Mouse (Mus musculus) neural tube, embryonic 15.5 days (tissue): ENCODE data around the gene Hmga2. TPM values are rescaled to one million over a fixed set of nuclear protein-coding genes. Genes with fewer than 3 reads are reported as not detected.
"Not testable (repeated sequence)": the region's sequence is repeated elsewhere in the genome, so short reads cannot be mapped to it uniquely, and the experiment has no call there.

Experiments used
- ATAC-seq: fragments of 200-750 bp; cut with Nextera tagmentation; 2 replicates; pipeline ENCODE4 v1.8.0; 2017; ENCODE audit warnings: mild to moderate bottlenecking, moderate TSS enrichment, moderate library complexity; ENCODE audit not compliant: low FRiP score
- H3K27ac ChIP-seq: fragments of 300-500 bp; sonication (generic); replicated peaks from 2 replicates; pipeline ENCODE4 v1.5.1; 2015; ENCODE audit warnings: mild to moderate bottlenecking, inconsistent platforms
- H3K27me3 ChIP-seq: fragments of 300-500 bp; sonication (generic); replicated peaks from 2 replicates; pipeline ENCODE4 v1.6.1; 2015; ENCODE audit warnings: inconsistent platforms
- H3K36me3 ChIP-seq: fragments of 300-500 bp; sonication (generic); 2 replicates; pipeline ENCODE4 v1.6.1; 2015; ENCODE audit warnings: inconsistent platforms
- H3K4me1 ChIP-seq: fragments of 300-500 bp; sonication (generic); 2 replicates; pipeline ENCODE4 v1.6.1; 2015; ENCODE audit warnings: inconsistent platforms
- H3K4me2 ChIP-seq: fragments of 300-500 bp; sonication (generic); 2 replicates; pipeline ENCODE4 v1.6.1; 2015; ENCODE audit warnings: inconsistent platforms, mild to moderate bottlenecking, moderate library complexity
- H3K4me3 ChIP-seq: fragments of 300-500 bp; sonication (generic); replicated peaks from 2 replicates; pipeline ENCODE4 v1.5.1; 2015; ENCODE audit warnings: mild to moderate bottlenecking, inconsistent platforms
- H3K9ac ChIP-seq: fragments of 300-500 bp; sonication (generic); replicated peaks from 2 replicates; pipeline ENCODE4 v1.6.1; 2015; ENCODE audit warnings: mild to moderate bottlenecking, inconsistent platforms
- H3K9me3 ChIP-seq: fragments of 300-500 bp; sonication (generic); replicated peaks from 2 replicates; pipeline ENCODE4 v1.6.1; 2016; ENCODE audit warnings: inconsistent platforms
- whole genome bisulfite sequencing: fragments of 180-500 bp; shearing (Covaris S2); methylation state at CpG from one replicate; pipeline ENCODE4 v1.1.7; 2015; ENCODE audit warnings: mixed read lengths; 5-methylcytosine and 5-hydroxymethylcytosine counted together
- polyA plus RNA-seq: library from polyadenylated mRNA; unstranded; fragments of >200 nt; fragmentation: Nextera tagmentation; extraction: Ambion mirVana; gene quantifications from 2 replicates; pipeline ENCODE4 v1.2.1, GENCODE M21; 2015

Hmga2 gene
- polyA plus RNA-seq, 1 experiment from 2014 or later = 3.2 TPM

- Histone ChIP-seq H3K4me2 (peak overlapping the region; percentile 45), H3K27ac (no peak overlapping the region; the same call in 1 of the 2 replicates), H3K4me1 (peaks cover 28% of the 10 kb centered on the region), H3K4me3 (no peak overlapping the region), H3K9me3 (no peaks in the 10 kb centered on the region), H3K27me3 (no peaks in the 10 kb centered on the region), H3K9ac (0 out of 2 replicates have a peak overlapping the region, but pooled peaks have one; percentile 17), H3K36me3 (no peaks in the 10 kb centered on the region)
- 0 out of 2 replicates have a peak, but pooled peaks have one; percentile 50 for ATAC-seq
- 34% methylated on average over 24 of the region's 24 CpGs for WGBS
Measured at GRCm38 (mm10) chr10:120365380-120366172, 110.7 kb downstream of the Hmga2 start.

DNA sequence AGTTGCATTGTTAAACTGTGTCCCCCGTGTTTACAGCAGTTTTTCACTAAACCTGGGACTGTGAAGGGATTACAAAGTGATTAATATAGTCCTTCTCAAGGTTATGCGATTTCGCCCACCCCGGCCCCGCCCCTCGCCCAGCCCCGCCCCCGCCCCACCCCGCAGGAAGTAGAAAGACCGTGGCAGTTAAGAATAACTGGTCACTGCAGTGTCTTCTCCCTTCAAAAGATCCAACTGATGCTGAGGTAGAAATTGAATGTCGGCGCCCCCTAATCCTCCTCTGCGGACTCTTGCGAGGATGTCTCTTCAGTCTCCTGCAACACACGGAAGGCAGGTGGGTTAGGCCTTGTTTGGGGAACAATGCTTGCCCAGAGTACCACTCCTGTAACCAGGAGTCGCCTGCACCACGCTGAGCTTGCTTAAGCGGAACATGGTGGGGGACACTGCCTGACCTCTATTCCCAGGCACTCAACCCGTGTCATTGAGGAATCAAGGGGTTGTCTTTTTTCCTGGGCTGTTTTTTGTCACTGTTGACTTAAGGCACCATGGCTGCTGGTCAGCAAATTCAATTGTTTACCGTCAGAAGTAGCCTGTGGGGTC, 112.2 kb downstream of the Hmga2 start:
- H3K27ac ChIP-seq = no peak overlapping the region
- no peak for ATAC-seq
- H3K9ac ChIP-seq = no peak overlapping the region
- H3K4me2 ChIP-seq = no peak overlapping the region
- WGBS = 73% methylated on average over 20 of the region's 20 CpGs
- no peak overlapping the region for H3K4me3 ChIP-seq
- H3K27me3 ChIP-seq = no peaks in the 10 kb centered on the region
- peaks cover 18% of the 10 kb centered on the region for H3K4me1 ChIP-seq
- no peaks in the 10 kb centered on the region for H3K36me3 ChIP-seq
- H3K9me3 ChIP-seq = no peaks in the 10 kb centered on the region

DNA sequence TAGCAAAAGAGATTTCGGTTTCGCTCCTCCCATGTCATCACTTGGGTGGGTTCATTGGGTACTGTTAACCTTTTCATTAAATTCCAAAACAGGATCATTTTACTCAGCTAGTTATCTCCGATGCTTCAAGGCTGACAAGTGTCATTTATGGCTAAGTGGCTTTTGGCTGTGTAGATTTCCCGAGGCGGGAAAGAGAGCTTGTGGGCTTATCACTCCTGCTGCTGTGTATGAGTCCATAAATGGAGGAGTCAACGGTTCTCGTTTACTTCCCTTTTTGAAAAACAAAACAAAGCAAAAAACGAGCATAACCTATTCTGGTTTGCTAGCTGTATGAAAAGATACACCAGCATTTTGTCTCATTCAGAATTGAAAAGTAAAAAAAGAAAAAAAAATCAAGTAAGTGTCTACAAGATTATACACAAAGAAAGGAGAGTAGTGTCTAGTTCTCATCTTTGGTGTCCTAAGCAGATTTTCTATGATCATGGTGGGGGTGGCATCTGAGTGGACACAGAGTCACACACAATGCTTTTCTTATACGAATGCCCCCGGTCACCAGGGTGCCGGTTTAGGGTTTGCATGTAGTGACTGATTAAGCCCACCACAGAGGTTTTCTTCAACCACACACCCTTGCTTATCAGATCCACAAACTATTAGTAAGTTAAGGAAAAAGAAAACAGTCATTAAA, 112.8 kb downstream of the Hmga2 start:
- H3K27me3 ChIP-seq, H3K9ac ChIP-seq, H3K36me3 ChIP-seq, H3K4me2 ChIP-seq, H3K9me3 ChIP-seq, H3K4me3 ChIP-seq, H3K27ac ChIP-seq, ATAC-seq: not testable (repeated sequence)
- peaks cover 15% of the 10 kb centered on the region for H3K4me1 ChIP-seq
- WGBS = 79% methylated on average over 11 of the region's 11 CpGs

DNA sequence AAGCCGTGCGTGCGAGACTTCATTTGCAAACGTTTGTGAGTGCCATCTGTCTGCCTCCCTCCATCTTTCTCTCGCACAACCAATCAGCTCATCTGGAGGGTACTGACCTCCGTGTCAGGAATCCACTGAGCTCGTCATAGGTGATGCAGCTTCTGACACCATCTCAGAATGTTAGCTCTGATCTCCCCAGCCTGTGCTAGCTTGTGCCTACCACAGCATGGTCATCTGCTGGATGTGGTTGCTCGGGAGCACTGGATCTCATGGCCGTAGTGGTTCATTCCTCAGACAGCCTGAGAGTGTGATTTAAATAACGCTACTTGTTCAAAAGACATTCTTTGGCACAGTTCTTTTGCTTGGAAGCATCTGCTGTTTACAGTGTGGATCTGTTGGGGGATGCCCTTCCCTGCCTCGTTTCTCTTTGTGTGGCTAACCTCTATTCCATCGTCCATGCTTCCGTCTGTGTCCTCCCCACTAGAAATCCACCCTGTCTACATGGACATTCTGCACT, 121.7 kb downstream of the Hmga2 start:
- Histone ChIP-seq H3K4me1 (no peaks in the 10 kb centered on the region), H3K27me3 (no peaks in the 10 kb centered on the region), H3K9ac (no peak overlapping the region), H3K9me3 (no peaks in the 10 kb centered on the region), H3K4me3 (no peak overlapping the region), H3K27ac (no peak overlapping the region), H3K36me3 (no peaks in the 10 kb centered on the region), H3K4me2 (no peak overlapping the region)
- 68% methylated on average over 13 of the region's 13 CpGs for WGBS
- no peak for ATAC-seq

GRCm38 (mm10) chr10:120345325-120345724, 130.9 kb downstream of the Hmga2 start:
- Histone ChIP-seq H3K36me3 (no peaks in the 10 kb centered on the region), H3K27me3 (no peaks in the 10 kb centered on the region), H3K9ac (no peak overlapping the region), H3K9me3 (no peaks in the 10 kb centered on the region), H3K4me1 (no peaks in the 10 kb centered on the region), H3K27ac (no peak overlapping the region), H3K4me3 (no peak overlapping the region), H3K4me2 (no peak overlapping the region)
- ATAC-seq = no peak
- 82% methylated on average over 6 of the region's 6 CpGs for WGBS

GRCm38 (mm10) chr10:120344558-120345318, 131.5 kb downstream of the Hmga2 start:
- no peaks in the 10 kb centered on the region for H3K27me3 ChIP-seq
- H3K36me3 ChIP-seq = no peaks in the 10 kb centered on the region
- ATAC-seq = no peak
- H3K27ac ChIP-seq = no peak overlapping the region
- no peak overlapping the region for H3K4me3 ChIP-seq
- 53% methylated on average over 16 of the region's 16 CpGs for WGBS
- no peaks in the 10 kb centered on the region for H3K9me3 ChIP-seq
- H3K9ac ChIP-seq = no peak overlapping the region
- no peak overlapping the region for H3K4me2 ChIP-seq
- no peaks in the 10 kb centered on the region for H3K4me1 ChIP-seq

DNA sequence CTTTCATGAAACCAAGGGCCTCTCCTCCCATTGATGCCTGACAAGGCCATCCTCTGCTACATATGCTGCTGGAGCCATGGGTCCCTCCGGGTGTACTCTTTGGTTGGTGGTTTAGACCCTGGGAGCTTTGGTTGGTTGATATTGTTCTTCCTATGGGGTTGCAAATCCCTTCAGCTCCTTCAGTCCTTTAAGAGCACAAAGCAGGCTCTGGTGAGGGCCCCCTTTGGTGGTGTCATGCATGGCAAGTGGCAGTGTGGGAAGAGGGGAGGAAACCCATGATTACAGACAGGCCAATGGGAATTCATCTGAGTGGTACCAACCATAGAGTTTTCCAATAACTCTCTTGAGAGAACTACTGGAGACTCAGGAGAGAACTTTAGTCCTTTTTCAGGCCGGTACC, 136.4 kb downstream of the Hmga2 start:
- not testable (repeated sequence) for H3K4me2 ChIP-seq, H3K27me3 ChIP-seq, H3K27ac ChIP-seq, H3K9me3 ChIP-seq, ATAC-seq, H3K9ac ChIP-seq, H3K4me1 ChIP-seq, H3K4me3 ChIP-seq, H3K36me3 ChIP-seq
- WGBS = 92% methylated on average over 2 of the region's 2 CpGs

DNA sequence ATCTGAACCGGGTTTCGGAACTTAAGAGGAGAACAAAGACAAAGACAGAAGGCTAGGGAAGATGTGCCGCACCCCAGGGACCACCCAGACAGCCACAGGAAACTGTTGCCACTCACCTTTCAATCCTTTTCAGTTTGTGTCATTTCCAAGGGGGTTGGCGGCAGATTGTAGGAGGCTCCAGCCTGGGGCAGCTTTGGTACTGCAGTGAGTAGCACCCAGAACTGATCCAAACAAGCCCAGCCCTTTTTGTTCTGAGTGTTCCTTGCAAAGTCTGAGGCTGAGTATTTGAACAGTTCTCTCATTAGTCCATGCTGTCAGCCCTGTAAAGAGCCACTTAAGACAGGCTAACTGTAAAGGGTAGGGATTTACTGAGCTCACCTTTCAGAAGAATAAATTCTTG, 136.9 kb downstream of the Hmga2 start:
- Histone ChIP-seq H3K9me3 (no peaks in the 10 kb centered on the region), H3K27me3 (no peaks in the 10 kb centered on the region), H3K4me1 (no peaks in the 10 kb centered on the region), H3K36me3 (no peaks in the 10 kb centered on the region), H3K27ac (no peak overlapping the region), H3K4me2 (no peak overlapping the region), H3K4me3 (no peak overlapping the region), H3K9ac (no peak overlapping the region)
- no peak for ATAC-seq
- WGBS = 60% methylated on average over 4 of the region's 4 CpGs

- Histone ChIP-seq H3K27ac (no peak overlapping the region), H3K9ac (no peak overlapping the region), H3K36me3 (no peaks in the 10 kb centered on the region), H3K4me3 (no peak overlapping the region), H3K4me1 (no peaks in the 10 kb centered on the region), H3K9me3 (no peaks in the 10 kb centered on the region), H3K27me3 (no peaks in the 10 kb centered on the region), H3K4me2 (no peak overlapping the region)
- no peak for ATAC-seq
- 69% methylated on average over 5 of the region's 5 CpGs for WGBS
Measured at GRCm38 (mm10) chr10:120338841-120339240, 137.4 kb downstream of the Hmga2 start.

- not testable (repeated sequence) for H3K27ac ChIP-seq, H3K4me3 ChIP-seq, H3K9me3 ChIP-seq, H3K36me3 ChIP-seq, H3K27me3 ChIP-seq, ATAC-seq, H3K9ac ChIP-seq, H3K4me2 ChIP-seq, H3K4me1 ChIP-seq
- 91% methylated on average over 1 of the region's 1 CpGs for WGBS
Measured at GRCm38 (mm10) chr10:120338431-120338830, 137.8 kb downstream of the Hmga2 start.

DNA sequence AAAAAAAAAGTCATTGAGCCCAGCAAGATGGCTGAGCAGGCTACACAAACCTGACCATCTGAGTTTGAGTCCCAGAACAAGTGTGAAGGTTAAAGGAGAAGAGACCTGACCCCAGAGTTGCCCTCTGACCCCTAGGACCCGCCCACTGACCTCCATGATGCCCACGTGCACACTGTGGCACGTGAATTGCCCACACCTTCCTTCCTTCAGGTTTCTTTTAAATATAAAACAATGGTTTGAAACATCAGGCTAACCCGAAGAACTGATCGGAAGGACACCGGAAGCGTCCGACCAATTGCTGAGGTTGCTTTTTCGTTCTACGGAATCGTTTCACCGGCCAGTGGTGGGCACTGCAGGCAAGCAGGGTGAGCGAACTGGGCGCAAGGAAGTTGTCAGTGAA, 148.3 kb downstream of the Hmga2 start:
- no peaks in the 10 kb centered on the region for H3K9me3 ChIP-seq
- no peak overlapping the region for H3K4me3 ChIP-seq
- no peak overlapping the region for H3K4me2 ChIP-seq
- no peaks in the 10 kb centered on the region for H3K27me3 ChIP-seq
- no peak overlapping the region for H3K9ac ChIP-seq
- H3K4me1 ChIP-seq = no peaks in the 10 kb centered on the region
- no peak for ATAC-seq
- 95% methylated on average over 14 of the region's 14 CpGs for WGBS
- no peaks in the 10 kb centered on the region for H3K36me3 ChIP-seq
- no peak overlapping the region for H3K27ac ChIP-seq
